Mouse (Mus musculus) erythroblast, embryonic 14.5 days (primary cell): ENCODE results near the gene Slc7a6.

Source experiments
- GATA1 ChIP-seq: IDR thresholded peaks from 2 replicates; pipeline ENCODE4 v1.6.1; 2012; ENCODE audit warnings: low read length, inconsistent platforms, mixed read lengths
- TAL1 ChIP-seq: IDR thresholded peaks from 3 replicates; pipeline ENCODE4 v1.6.1; 2012; ENCODE audit warnings: low read length, inconsistent platforms, mixed read lengths

- TF ChIP-seq TAL1: no peak
- TF ChIP-seq GATA1: no peak
Observed at GRCm38 (mm10) chr8:106130505-106130904, 38.2 kb upstream of the Slc7a6 start.
